Mouse (Mus musculus) heart, embryonic 14.5 days (tissue): Measurements from ENCODE around the gene Gdf15. TPM values are rescaled to one million over a fixed set of nuclear protein-coding genes. Genes with fewer than 3 reads are reported as not detected.

Experiments
- ATAC-seq: fragments of 200-750 bp; cut with Nextera tagmentation; 2 replicates; pipeline ENCODE4 v1.8.0; 2017; ENCODE audit warnings: low read depth, moderate TSS enrichment; ENCODE audit not compliant: insufficient number of reproducible peaks, insufficient read depth, low FRiP score
- H3K27ac ChIP-seq, 2 experiments: fragments of 200-500 bp in 1 of 2; fragments of 300-500 bp in 1 of 2; sonication (generic) in 1 of 2; replicated peaks in 1 of 2; 2 replicates each; pipeline ENCODE4 v1.5.1; 2012 to 2014; ENCODE audit warnings: low read depth in 2 of 2, low read length in 2 of 2, control low read depth in 1 of 2, mild to moderate bottlenecking in 1 of 2, mixed read lengths in 1 of 2; ENCODE audit not compliant: control insufficient read depth in 1 of 2, insufficient read depth in 1 of 2
- H3K27me3 ChIP-seq: fragments of 300-500 bp; sonication (generic); 2 replicates; pipeline ENCODE4 v1.6.1; 2014; ENCODE audit warnings: mild to moderate bottlenecking, low read length, control low read depth; ENCODE audit not compliant: control insufficient read depth, insufficient read depth
- H3K36me3 ChIP-seq: fragments of 300-500 bp; sonication (generic); 2 replicates; pipeline ENCODE4 v1.6.1; 2014; ENCODE audit warnings: mild to moderate bottlenecking, control low read depth, low read length, mixed read lengths; ENCODE audit not compliant: control insufficient read depth, insufficient read depth
- H3K4me1 ChIP-seq, 2 experiments: fragments of 200-500 bp in 1 of 2; fragments of 300-500 bp in 1 of 2; sonication (generic) in 1 of 2; 2 replicates each; pipeline ENCODE4 v1.6.1; 2012 to 2014; ENCODE audit warnings: low read length in 2 of 2, control low read depth in 1 of 2, mixed read lengths in 1 of 2; ENCODE audit not compliant: control insufficient read depth in 2 of 2, insufficient read depth in 2 of 2
- H3K4me2 ChIP-seq: fragments of 300-500 bp; sonication (generic); 2 replicates; pipeline ENCODE4 v1.6.1; 2014; ENCODE audit warnings: mild to moderate bottlenecking, low read length
- H3K4me3 ChIP-seq, 2 experiments: fragments of 200-500 bp in 1 of 2; fragments of 300-500 bp in 1 of 2; sonication (generic) in 1 of 2; 2 replicates each; pipeline ENCODE4 v1.5.1; 2012 to 2014; ENCODE audit warnings: low read length in 2 of 2, mild to moderate bottlenecking in 2 of 2, control low read depth in 1 of 2, low read depth in 1 of 2, moderate library complexity in 1 of 2; ENCODE audit not compliant: control insufficient read depth in 1 of 2, insufficient read depth in 1 of 2
- H3K9ac ChIP-seq: fragments of 300-500 bp; sonication (generic); 2 replicates; pipeline ENCODE4 v1.6.1; 2014; ENCODE audit warnings: mild to moderate bottlenecking, low read length
- H3K9me3 ChIP-seq: fragments of 300-500 bp; sonication (generic); 2 replicates; pipeline ENCODE4 v1.6.1; 2016; ENCODE audit warnings: low read length, control low read depth; ENCODE audit not compliant: control insufficient read depth
- WGBS: fragments of 180-500 bp; shearing (Covaris S2); extraction: QIAGEN DNeasy Blood & Tissue Kit; methylation state at CpG from one replicate; pipeline ENCODE4 v1.1.7; 2014; 5-methylcytosine and 5-hydroxymethylcytosine counted together
- polyA plus RNA-seq: library from polyadenylated mRNA; unstranded; fragments of >200 nt; fragmentation: Nextera tagmentation; extraction: Ambion mirVana; gene quantifications from 2 replicates; pipeline ENCODE4 v1.2.1, GENCODE M21; 2014

The Gdf15 gene
- polyA plus RNA-seq, 1 experiment from 2014 or later, result 1.1 TPM

DNA sequence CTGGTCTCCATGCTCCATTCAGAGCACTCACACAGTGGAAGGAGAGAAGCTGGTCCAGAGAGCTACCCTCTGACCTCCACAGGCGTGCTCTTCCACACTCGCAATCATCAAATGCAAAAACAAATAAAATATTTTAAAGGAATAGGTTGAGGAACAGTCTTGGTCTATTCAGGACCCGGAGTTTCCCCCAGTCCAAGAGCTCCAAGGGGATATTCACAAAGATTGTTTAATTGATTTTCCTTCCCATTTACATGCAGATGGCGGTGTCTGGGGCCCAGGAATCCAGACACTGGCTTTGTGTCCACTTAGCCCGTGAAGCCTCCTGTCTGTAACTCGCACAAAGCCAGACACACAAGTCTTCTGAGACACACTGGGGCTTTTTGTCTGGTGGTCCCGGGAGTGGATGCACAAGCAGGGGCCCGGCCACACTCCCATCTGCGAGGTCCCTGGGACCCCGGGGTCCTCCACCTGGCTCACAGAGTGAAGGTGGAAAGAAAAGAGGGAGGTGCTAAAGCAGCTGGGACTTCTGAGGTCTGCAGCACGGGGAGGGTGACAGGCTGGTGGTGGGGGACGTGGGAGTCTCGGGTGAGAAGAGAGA, 24.0 kb upstream of the Gdf15 start:
- H3K27me3 ChIP-seq, result no peaks in the 10 kb centered on the region
- WGBS, result 74% methylated on average over 13 of the region's 13 CpGs
- H3K9ac ChIP-seq, result no peak overlapping the region
- no peak overlapping the region for H3K4me2 ChIP-seq
- peaks cover 15 to 23% of the 10 kb centered on the region in 2 experiments for H3K4me1 ChIP-seq
- no peak for ATAC-seq
- no peak overlapping the region for H3K4me3 ChIP-seq
- no peak overlapping the region for H3K27ac ChIP-seq
- H3K36me3 ChIP-seq, result peaks cover 51% of the 10 kb centered on the region
- no peaks in the 10 kb centered on the region for H3K9me3 ChIP-seq

DNA sequence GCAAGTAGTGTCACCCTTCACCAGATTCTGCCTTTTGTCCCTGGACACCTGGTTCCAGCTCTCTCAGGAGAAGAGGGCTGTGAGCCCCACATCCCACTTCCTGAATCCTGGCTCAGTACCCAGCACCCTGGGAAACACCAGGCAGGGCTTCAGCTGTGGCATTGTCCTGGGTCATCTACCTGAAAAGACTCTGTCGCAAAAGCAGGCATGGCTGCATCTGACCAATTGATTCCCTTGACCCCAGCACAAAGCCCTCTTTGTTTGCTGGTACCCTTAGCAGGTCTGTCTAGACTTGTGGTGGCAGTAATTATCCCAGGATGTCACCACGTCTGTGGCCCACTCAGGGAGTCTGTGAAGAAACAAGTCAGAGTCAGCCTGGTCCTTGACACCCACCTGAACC, 23.2 kb upstream of the Gdf15 start:
- Histone ChIP-seq H3K4me2 (no peak overlapping the region), H3K27me3 (no peaks in the 10 kb centered on the region), H3K9ac (no peak overlapping the region), H3K9me3 (no peaks in the 10 kb centered on the region), H3K4me1 (peaks cover 15 to 21% of the 10 kb centered on the region in 2 experiments), H3K4me3 (no peak overlapping the region), H3K27ac (no peak overlapping the region), H3K36me3 (peaks cover 59% of the 10 kb centered on the region)
- 63% methylated on average over 2 of the region's 2 CpGs for WGBS
- no peak for ATAC-seq

DNA sequence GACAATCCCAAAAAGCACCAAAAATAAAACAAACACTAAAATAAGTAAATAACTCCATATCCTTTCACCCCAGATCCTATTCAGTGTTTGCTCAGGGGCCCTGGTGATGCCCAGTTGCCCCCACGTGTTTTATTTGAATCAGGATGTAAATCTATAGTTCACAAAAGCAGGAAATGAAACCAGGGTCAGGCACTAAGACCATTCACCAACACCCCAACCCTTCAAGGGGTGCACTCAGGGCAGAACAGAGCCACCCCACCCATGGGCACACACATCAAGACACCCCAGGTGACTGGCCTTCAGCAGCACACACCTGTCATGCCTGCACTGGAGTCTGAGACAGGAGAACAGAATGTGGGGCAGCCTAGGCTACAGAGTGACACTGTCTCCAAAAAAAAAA, 21.9 kb upstream of the Gdf15 start:
- WGBS, result 65% methylated on average over 1 of the region's 1 CpGs

DNA sequence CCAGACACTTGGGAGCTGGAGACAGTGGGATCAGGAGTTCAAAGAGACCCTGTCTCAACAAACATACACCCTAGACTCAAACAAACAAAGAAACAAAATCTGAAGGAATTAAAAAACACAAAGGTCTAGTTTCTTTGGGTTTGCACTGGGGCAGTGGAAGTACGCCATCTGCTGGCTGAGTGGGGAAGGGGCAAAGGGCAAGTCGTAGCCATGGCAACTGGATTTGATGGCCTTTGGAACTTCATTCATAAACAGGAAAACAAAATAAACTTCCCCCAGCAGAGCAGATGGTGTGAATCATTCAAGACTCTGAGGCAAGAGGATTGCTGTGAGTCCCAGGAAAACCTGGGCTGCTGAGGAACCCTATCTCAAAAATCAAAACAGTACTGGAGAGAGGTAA, 21.0 kb upstream of the Gdf15 start:
- Histone ChIP-seq H3K4me3 (no peak overlapping the region), H3K9ac (no peak overlapping the region), H3K27ac (no peak overlapping the region), H3K27me3 (no peaks in the 10 kb centered on the region), H3K36me3 (peaks cover 75% of the 10 kb centered on the region), H3K4me2 (no peak overlapping the region), H3K9me3 (no peaks in the 10 kb centered on the region), H3K4me1 (peaks cover 26 to 28% of the 10 kb centered on the region in 2 experiments)
- ATAC-seq, result no peak
- 74% methylated on average over 2 of the region's 2 CpGs for WGBS

More for the DNA sequence above, 21.9 kb upstream of the Gdf15 start:
- Histone ChIP-seq H3K27ac (no peak overlapping the region), H3K27me3 (no peaks in the 10 kb centered on the region), H3K36me3 (peaks cover 67% of the 10 kb centered on the region), H3K4me2 (no peak overlapping the region), H3K4me1 (peaks cover 21 to 28% of the 10 kb centered on the region in 2 experiments), H3K9ac (no peak overlapping the region), H3K4me3 (no peak overlapping the region), H3K9me3 (no peaks in the 10 kb centered on the region)
- ATAC-seq, result no peak

DNA sequence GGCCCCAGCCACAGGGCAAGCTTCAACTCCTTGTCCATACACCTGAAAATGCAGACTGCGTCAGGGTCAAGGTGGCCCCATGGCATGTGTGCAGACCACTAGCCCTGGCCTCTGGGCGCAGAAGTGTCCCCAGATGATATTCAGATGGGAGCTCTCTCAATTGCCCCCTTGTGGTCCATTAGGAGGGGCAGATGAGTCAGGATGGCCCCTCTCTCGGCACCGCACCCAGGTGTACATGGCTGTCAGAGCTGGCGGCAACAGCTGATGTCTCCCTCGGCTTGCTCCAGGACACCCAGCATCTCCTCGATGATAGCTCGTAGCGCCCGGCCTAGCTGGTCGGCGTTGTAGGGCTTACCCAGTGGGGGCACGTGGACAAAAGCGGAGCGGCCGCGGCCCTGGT, 18.1 kb upstream of the Gdf15 start:
- no peak overlapping the region for H3K9ac ChIP-seq
- 93% methylated on average over 17 of the region's 17 CpGs for WGBS
- no peaks in the 10 kb centered on the region for H3K27me3 ChIP-seq
- ATAC-seq, result no peak
- H3K4me3 ChIP-seq, result no peak overlapping the region
- no peak overlapping the region for H3K4me2 ChIP-seq
- H3K4me1 ChIP-seq, result peaks cover 40 to 47% of the 10 kb centered on the region in 2 experiments
- peaks cover 54% of the 10 kb centered on the region for H3K36me3 ChIP-seq
- H3K27ac ChIP-seq, result peak overlapping the region; percentile 88 to 89; a peak in 3 of 4 replicates
- no peaks in the 10 kb centered on the region for H3K9me3 ChIP-seq

DNA sequence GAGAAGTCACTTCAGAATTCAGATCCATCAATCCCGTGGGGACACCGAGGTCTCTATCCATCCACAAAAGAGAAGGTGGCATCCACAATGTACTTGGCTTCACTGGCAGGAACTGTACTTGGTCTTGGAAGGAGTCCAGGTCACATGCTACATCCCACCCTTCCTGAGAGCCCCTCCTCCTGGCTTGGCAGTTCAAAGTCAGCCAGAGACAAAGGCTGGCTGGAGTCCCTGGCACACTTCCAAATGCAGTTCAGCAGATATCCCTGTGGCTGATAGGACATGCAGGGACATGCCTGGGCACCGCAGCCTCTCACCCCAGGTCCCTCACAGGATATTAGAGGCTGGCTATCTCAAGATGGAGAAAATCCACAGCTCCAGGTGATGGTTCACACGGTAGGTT, 17.1 kb upstream of the Gdf15 start:
- 16% methylated on average over 4 of the region's 4 CpGs for WGBS
- H3K27me3 ChIP-seq, result no peaks in the 10 kb centered on the region
- H3K9ac ChIP-seq, result peak overlapping the region; percentile 54
- H3K9me3 ChIP-seq, result no peaks in the 10 kb centered on the region
- H3K4me3 ChIP-seq, result no peak overlapping the region
- H3K4me1 ChIP-seq, result peaks cover 40 to 50% of the 10 kb centered on the region in 2 experiments
- H3K36me3 ChIP-seq, result peaks cover 43% of the 10 kb centered on the region
- peak; percentile 79 for ATAC-seq
- peak overlapping the region; percentile 12; the same call in 1 of the 2 replicates for H3K4me2 ChIP-seq
- H3K27ac ChIP-seq, result peak overlapping the region; percentile 88 to 89

DNA sequence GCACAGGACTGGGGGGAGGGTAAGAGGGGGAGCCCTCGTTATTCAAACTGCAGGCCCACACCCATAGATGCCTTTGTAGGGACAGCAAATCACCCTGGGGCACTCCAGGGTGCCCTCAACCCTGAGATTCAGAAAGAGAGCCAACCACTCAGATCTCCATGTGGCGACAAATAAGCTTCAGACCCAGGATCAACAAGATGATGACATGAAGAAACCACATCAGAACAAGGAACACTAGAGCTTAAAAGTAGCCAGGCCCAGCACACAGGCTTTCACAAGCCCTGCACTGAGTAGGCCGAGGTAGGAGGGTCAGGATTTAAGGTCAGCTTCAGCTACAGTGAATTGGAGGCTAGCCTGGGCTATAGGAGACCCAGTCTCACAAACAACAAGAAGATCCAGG, 16.7 kb upstream of the Gdf15 start:
- Histone ChIP-seq H3K4me1 (peaks cover 40 to 50% of the 10 kb centered on the region in 2 experiments), H3K27ac (peak overlapping the region; percentile 62 to 89), H3K9me3 (no peaks in the 10 kb centered on the region), H3K27me3 (no peaks in the 10 kb centered on the region), H3K4me2 (0 out of 2 replicates have a peak overlapping the region, but pooled peaks have one; percentile 11), H3K9ac (peak overlapping the region; percentile 54), H3K4me3 (no peak overlapping the region), H3K36me3 (peaks cover 39% of the 10 kb centered on the region)
- 58% methylated on average over 3 of the region's 3 CpGs for WGBS
- ATAC-seq, result no peak

DNA sequence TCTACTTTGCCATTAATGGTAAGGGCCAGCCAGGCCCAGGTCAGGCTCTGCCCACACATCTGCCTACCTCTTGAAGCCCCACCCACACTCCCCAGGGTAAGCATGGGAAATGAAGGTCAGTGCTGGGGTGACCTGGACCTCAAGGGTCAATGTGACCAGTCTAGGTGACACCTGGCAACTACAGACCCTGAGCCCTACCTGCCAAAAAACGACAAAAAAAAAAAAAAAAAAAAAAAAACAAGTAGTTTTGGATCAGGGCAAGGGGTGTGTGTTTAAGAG, 15.8 kb upstream of the Gdf15 start:
- no peak overlapping the region for H3K4me3 ChIP-seq
- 31% methylated on average over 1 of the region's 1 CpGs for WGBS
- H3K9me3 ChIP-seq, result no peaks in the 10 kb centered on the region
- no peak overlapping the region for H3K4me2 ChIP-seq
- H3K27ac ChIP-seq, result peak overlapping the region; percentile 74 to 89
- H3K27me3 ChIP-seq, result no peaks in the 10 kb centered on the region
- H3K4me1 ChIP-seq, result peaks cover 40 to 50% of the 10 kb centered on the region in 2 experiments
- H3K36me3 ChIP-seq, result peaks cover 39% of the 10 kb centered on the region
- peak overlapping the region; percentile 50; the same call in 1 of the 2 replicates for H3K9ac ChIP-seq
- no peak for ATAC-seq
